Mouse (Mus musculus): ENCODE measurements around the gene Tas1r2. TPM values are rescaled to one million over a fixed set of nuclear protein-coding genes. Genes with fewer than 3 reads are reported as not detected.

Gene Tas1r2
- total RNA-seq (2021), result not detected
- long read RNA-seq, experiment 1, result 0 reads
- long read RNA-seq, experiment 2, result 0 reads

GRCm38 (mm10) chr4:139653238-139653637, at the start of gene Tas1r2:
Gene Tas1r2 (plus strand): TSS chr4:139653538.
- no peak for DNase-seq

- DNase-seq, result no peak
These were observed 48.1 kb upstream of the Tas1r2 start for GRCm38 (mm10) chr4:139605216-139605615.

GRCm38 (mm10) chr4:139606732-139607131, 46.6 kb upstream of the Tas1r2 start:
- DNase-seq, result no peak

GRCm38 (mm10) chr4:139608975-139609374, 44.4 kb upstream of the Tas1r2 start:
- DNase-seq, result no peak

GRCm38 (mm10) chr4:139610954-139611353, 42.4 kb upstream of the Tas1r2 start:
- no peak for DNase-seq

- DNase-seq, result peak; percentile 90
These were observed 41.8 kb upstream of the Tas1r2 start for GRCm38 (mm10) chr4:139611542-139611953.

- no peak for DNase-seq
These were observed 38.6 kb upstream of the Tas1r2 start for GRCm38 (mm10) chr4:139614524-139615260.

GRCm38 (mm10) chr4:139616276-139617000, 36.9 kb upstream of the Tas1r2 start:
- DNase-seq, result peak; percentile 52

- no peak for DNase-seq
These were observed 36.4 kb upstream of the Tas1r2 start for GRCm38 (mm10) chr4:139617001-139617364.

- peak; percentile 70 for DNase-seq
These were observed 33.6 kb upstream of the Tas1r2 start for GRCm38 (mm10) chr4:139619765-139620164.

GRCm38 (mm10) chr4:139622373-139623282, 30.7 kb upstream of the Tas1r2 start, which contains the start of gene Aldh4a1:
Gene Aldh4a1 (plus strand): TSS chr4:139622866.
- DNase-seq, result peak; percentile 91

GRCm38 (mm10) chr4:139623434-139624115, 29.8 kb upstream of the Tas1r2 start:
- no peak for DNase-seq

GRCm38 (mm10) chr4:139624116-139624489, 29.2 kb upstream of the Tas1r2 start:
- DNase-seq, result no peak

GRCm38 (mm10) chr4:139624706-139625105, 28.6 kb upstream of the Tas1r2 start:
- peak; percentile 72 for DNase-seq

- no peak for DNase-seq
These were observed 26.0 kb upstream of the Tas1r2 start for GRCm38 (mm10) chr4:139627361-139627760.

- DNase-seq, result no peak
These were observed 23.2 kb upstream of the Tas1r2 start for GRCm38 (mm10) chr4:139630171-139630570.

GRCm38 (mm10) chr4:139631141-139631540, 22.2 kb upstream of the Tas1r2 start:
- DNase-seq, result peak; percentile 51

GRCm38 (mm10) chr4:139631569-139632253, 21.6 kb upstream of the Tas1r2 start:
- no peak for DNase-seq

- no peak for DNase-seq
These were observed 21.1 kb upstream of the Tas1r2 start for GRCm38 (mm10) chr4:139632254-139632580.

- peak; percentile 88 for DNase-seq
These were observed 17.0 kb upstream of the Tas1r2 start for GRCm38 (mm10) chr4:139636373-139636772.

GRCm38 (mm10) chr4:139637847-139638246, 15.5 kb upstream of the Tas1r2 start:
- DNase-seq, result no peak

All from adrenal gland, postnatal 10 days (tissue).